Mouse (Mus musculus): Measurements from ENCODE around the gene Eif4g1. TPM values are rescaled to one million over a fixed set of nuclear protein-coding genes. Genes with fewer than 3 reads are reported as not detected.

Eif4g1 gene
- polyA plus RNA-seq, 3 experiments from 2014 or later = 48.9 to 68.0 (median 51.3) TPM

DNA sequence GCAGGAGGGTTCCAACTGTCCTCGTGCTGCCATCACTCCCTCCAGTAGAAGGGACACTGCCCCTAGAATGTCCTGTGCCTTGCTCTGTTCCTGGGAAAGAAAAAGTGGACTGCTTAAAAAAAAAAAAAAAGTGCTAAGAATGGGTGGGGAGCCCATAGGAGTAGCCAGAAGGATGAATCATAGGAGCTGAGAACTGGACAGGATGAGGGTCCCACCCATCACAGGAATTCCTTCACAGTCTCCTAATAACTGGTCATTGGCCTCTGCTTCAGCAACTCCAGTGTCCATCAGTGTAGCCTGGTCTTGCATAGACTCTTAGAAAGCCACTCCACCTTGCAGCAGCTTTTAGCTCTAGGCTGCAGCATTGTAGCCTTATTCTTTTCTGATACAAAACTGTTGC lies 58.3 kb downstream of the Eif4g1 start:
- no peak for ATAC-seq

DNA sequence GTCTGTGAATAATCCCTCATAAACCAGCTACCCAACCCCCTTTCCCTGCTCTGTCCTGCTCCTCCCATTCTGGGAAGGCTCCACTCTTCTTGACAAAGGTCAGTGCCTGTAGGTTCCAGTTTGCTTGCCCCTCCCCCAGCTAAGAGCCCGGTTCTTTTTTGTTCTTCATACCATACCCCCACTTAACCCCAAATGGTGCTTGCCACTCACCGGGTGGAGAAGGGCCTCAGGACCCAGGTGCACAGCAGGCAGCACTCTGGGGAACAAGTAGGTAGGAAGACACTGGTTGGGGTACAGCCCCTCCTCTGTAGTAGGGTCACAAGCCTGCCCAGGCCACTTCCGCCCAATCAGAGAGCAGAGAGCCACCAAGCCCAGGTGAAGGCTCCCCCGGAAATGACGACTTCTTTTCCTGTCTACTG lies 62.2 kb downstream of the Eif4g1 start:
- ATAC-seq = no peak

DNA sequence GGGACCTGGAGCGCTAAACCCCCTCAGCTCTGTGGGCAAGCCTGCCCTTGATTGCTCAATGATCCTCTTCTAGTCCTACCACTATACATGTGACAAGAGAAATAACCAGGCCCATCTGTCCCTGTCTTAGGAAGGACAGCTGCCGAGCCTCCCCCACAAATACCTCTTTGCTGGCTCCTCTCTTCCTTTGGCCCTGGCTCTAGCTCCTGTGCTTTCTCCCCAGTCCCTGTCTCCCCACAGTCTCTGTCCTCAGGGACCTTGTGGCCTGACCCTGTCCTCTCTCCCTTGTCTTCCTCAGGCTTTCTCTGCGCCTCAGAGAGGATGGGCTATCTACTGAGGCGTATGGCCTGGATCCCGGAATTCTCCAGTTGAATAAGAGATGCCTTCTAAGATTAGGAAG lies 63.6 kb downstream of the Eif4g1 start:
- no peak for ATAC-seq

DNA sequence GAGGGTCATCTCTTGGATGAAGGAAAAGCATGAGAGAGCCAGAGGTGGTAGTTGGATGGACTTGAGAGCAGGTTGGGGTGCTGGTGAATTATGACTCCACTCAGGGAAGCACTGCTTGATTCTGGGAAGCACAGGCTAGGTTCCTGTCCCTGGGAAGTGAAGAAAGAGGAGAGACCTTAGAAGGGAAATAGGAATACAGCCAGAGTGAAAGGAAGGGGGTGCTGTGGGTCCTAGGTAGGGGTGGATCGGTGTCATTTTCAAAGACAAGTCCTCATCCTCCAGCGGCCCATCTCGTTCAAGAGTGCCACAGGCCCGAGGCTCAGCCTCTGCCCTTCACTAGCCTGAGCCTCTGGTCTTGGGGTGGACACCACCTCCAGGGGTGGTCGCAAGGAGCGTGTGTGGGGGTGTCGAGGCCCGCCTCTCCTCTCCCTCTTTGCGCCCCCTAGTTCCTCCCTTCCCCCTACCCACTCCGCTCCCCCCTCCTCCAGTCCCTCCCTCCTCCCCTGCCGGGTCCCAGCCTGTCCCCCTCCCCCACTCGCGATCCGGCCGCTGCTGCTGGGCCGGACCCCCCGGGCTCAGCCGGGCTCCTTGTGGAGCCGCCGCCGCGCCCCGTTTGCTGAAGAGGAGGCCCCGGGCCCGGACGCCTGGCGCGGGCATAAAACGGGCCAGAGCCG lies 64.3 kb downstream of the Eif4g1 start:
- no peak for ATAC-seq

DNA sequence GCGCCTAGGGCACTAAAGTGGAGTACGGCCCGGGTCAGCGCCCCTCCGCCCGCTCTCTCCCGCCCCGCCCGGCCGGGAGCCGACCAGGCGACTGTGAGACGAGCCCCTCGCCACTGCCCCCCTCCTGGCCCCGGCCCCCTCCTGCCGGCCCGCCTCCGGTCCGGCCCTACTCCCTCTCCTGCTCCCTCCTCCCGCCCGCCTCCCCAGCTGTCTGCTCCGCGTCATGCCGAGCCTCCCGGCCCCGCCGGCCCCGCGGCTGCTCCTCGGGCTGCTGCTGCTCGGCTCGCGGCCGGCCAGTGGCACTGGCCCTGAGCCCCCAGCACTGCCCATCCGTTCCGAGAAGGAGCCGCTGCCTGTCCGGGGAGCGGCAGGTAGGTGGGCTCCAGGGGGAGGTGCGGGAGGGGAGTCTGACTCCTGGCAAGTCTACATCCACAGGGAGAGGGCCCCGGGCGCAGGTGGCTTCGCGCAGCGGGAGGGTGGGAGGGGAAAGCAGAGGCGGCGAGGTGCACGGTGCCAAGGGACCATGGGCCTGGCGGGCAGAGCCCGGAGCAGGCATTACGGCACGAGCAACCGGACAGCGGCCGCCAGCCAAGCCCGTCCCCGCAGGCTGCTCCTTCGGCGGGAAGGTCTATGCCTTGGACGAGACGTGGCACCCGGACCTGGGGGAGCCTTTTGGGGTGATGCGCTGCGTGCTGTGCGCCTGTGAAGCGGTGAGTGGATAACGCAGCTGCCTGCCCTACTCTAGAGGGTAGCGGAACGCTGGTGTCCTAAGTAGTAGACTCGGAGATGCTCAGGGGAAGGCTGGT lies 65.0 kb downstream of the Eif4g1 start, which contains the start of gene Chrd:
Gene Chrd (plus strand): TSS at position 203 of the 806 bp plus-strand sequence.
- ATAC-seq = no peak

DNA sequence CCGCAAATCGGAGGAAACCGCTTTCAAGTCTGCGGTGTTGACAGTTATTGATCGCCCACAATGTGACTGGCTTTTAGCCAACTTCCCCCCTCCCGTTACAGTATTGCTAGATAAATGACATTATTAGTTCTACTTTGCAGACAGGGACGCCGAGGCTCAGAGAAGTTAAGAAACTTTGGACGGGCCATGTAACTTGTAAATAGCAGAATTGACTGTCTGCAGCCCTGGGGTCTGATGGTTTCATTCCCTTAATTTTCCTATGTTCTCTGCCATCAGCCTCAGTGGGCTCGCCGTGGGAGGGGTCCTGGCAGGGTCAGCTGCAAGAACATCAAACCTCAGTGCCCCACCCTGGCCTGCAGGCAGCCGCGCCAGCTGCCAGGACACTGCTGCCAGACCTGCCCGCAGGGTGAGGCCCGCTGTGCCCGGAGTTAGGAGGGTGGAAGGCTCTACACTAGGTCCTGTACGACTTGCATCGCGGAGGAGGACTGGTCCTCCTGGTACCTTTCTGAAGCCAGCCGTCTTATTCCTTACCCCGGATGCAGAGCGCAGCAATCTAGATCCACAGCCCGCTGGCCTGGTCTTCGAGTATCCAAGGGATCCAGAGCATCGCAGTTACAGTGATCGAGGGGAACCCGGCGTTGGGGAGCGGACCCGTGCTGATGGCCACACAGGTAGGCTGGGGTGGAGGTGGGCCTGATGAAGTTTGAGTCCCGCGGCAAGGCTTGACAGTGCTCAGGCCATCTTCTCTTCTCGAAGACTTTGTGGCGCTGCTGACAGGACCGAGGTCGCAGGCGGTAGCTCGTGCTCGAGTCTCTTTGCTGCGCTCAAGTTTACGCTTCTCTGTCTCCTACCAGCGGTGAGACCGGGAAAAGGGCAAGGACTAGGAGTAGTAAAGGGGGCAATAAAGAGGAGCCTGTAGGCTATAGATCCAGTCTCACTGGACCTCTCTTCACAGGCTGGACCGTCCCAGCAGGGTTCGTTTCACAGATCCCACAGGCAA lies 65.9 kb downstream of the Eif4g1 start, which contains the start of gene Thpo:
Gene Thpo (minus strand): TSS at position 781 of the 1,000 bp plus-strand sequence.
- ATAC-seq = no peak

DNA sequence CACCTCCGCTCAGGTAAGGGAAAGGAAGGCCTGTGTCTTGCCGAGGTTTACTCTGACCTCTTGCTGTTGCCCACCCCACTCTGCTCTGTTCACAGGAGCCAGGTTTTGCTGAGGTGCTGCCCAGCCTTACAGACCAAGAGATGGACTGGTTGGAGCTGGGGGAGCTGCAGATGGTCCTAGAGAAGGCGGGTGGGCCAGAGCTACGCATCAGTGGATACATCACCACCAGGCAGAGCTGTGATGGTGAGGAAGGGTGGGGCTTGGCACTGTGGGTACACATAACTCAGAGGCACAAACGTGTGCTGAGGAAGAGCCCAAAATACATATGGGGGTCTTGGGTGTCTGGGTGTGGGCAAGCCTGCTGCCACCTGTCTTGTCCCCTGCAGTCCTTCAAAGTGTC lies 67.5 kb downstream of the Eif4g1 start:
- no peak for ATAC-seq

DNA sequence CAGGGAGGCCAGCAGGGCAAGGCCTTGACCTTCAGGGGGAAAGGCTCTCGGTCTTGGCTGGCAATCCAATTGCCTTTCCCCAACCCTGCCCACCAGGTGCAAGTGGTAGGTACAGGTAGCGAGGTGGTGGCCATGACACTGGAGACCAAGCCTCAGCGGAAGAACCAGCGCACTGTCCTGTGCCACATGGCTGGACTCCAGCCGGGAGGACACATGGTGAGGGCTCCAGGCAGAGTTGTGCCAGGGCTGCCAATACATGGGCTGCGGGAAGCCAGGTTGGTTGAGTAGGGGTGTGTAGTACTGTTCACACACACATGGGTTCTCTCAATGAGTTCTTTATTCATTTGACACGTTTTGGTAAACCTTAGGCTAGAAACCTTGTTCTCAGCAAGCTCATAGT lies 68.1 kb downstream of the Eif4g1 start:
- ATAC-seq = no peak

DNA sequence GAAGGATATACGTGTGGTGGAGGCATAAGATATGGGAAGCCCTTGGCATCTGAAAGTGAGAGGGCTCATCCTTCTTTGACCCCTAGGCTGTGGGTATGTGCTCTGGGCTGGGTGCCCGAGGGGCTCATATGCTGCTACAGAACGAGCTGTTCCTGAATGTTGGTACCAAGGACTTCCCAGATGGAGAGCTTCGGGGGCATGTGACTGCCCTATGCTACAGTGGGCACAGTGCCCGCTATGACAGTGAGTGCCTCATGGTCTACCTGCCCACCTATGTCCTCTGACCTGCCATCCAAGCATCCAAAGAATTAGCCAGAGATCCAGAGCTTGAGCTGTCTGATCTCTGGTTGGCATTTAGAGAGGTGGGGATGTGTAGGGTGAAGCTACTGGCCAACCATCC lies 68.7 kb downstream of the Eif4g1 start:
- no peak for ATAC-seq

DNA sequence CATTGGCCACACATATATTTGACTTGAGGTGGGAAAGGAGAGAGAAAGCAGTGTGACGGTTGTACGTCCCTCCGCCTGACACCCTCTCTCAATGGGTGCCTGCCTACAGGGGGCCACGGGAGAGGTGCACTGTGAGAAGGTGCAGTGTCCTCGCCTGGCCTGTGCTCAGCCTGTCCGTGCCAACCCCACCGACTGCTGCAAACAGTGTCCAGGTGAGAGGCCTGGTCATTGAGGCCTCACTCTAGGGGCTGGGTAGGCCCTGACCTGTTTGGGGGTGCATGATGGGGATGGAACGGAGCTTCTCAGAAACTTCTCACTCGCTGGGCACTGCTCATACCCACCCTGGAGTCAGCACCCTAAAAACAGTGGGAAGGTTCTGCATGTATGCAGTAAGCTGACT lies 71.7 kb downstream of the Eif4g1 start:
- ATAC-seq = no peak

Other genes starting within 250 kb of the Eif4g1 start
- 10 to 100 TPM; 20.5 to 39.1 (median 35.7) TPM for gene Abcc5, start 241.9 kb upstream of the Eif4g1 start, polyA plus RNA-seq (2017; shearing (Covaris generic))
- gene Eif2b5, start 169.5 kb upstream of the Eif4g1 start, polyA plus RNA-seq (2017; shearing (Covaris generic)) = 10 to 100 TPM; 13.1 to 19.0 (median 14.8) TPM
- gene Dvl3, start 151.3 kb upstream of the Eif4g1 start, polyA plus RNA-seq (2017; shearing (Covaris generic)) = 10 to 100 TPM; 10.9 to 19.2 (median 12.4) TPM
- gene Ap2m1, start 132.8 kb upstream of the Eif4g1 start, polyA plus RNA-seq (2017; shearing (Covaris generic)) = 100 to 1,000 TPM; 494 to 560 (median 499) TPM
- 10 to 100 TPM; 49.8 to 94.5 (median 71.5) TPM for gene Abcf3, start 119.7 kb upstream of the Eif4g1 start, polyA plus RNA-seq (2017; shearing (Covaris generic))
- under 1 TPM in 2 of 3 experiments, not detected in 1; 0.24 to 0.31 TPM for gene Vwa5b2, start 78.8 kb upstream of the Eif4g1 start, polyA plus RNA-seq (2017; shearing (Covaris generic))
- gene Eef1akmt4, start 56.7 kb upstream of the Eif4g1 start, polyA plus RNA-seq (2017; shearing (Covaris generic)) = 10 to 100 TPM; 12.0 to 19.3 (median 18.7) TPM
- not detected for gene Gm49333, start 56.7 kb upstream of the Eif4g1 start, polyA plus RNA-seq (2017; shearing (Covaris generic))
- 10 to 100 TPM; 22.7 to 33.7 (median 28.4) TPM for gene Alg3, start 56.6 kb upstream of the Eif4g1 start, polyA plus RNA-seq (2017; shearing (Covaris generic))
- under 1 TPM in 1 of 3 experiments, not detected in 2; 0.43 TPM for gene Camk2n2, start 47.0 kb upstream of the Eif4g1 start, polyA plus RNA-seq (2017; shearing (Covaris generic))
- gene Ece2, start 38.5 kb upstream of the Eif4g1 start, polyA plus RNA-seq (2017; shearing (Covaris generic)) = not detected
- 100 to 1,000 TPM; 135 to 198 (median 183) TPM for gene Psmd2, start 16.7 kb upstream of the Eif4g1 start, polyA plus RNA-seq (2017; shearing (Covaris generic))
- under 1 TPM; 0.30 to 0.78 (median 0.59) TPM for gene Fam131a, start 24.9 kb downstream of the Eif4g1 start, polyA plus RNA-seq (2017; shearing (Covaris generic))
- gene Polr2h, start 49.4 kb downstream of the Eif4g1 start, polyA plus RNA-seq (2017; shearing (Covaris generic)) = 10 to 100 TPM; 63.1 to 71.1 (median 64.1) TPM
- gene Clcn2, start 49.4 kb downstream of the Eif4g1 start, polyA plus RNA-seq (2017; shearing (Covaris generic)) = 1 to 10 TPM in 1 of 3 experiments, under 1 TPM in 2; 0.48 to 1.2 (median 0.79) TPM
- gene Chrd, start 64.8 kb downstream of the Eif4g1 start, polyA plus RNA-seq (2017; shearing (Covaris generic)) = not detected
- not detected for gene Thpo, start 66.2 kb downstream of the Eif4g1 start, polyA plus RNA-seq (2017; shearing (Covaris generic))

Data from inflammation-experienced regulatory T-cells, adult 6 months (primary cell).